Mouse (Mus musculus): ENCODE results near the gene Cgrrf1. TPM values are rescaled to one million over a fixed set of nuclear protein-coding genes. Genes with fewer than 3 reads are reported as not detected.

Cgrrf1 gene
- polyA plus RNA-seq, 1 experiment from 2014 or later: 20.3 TPM

DNA sequence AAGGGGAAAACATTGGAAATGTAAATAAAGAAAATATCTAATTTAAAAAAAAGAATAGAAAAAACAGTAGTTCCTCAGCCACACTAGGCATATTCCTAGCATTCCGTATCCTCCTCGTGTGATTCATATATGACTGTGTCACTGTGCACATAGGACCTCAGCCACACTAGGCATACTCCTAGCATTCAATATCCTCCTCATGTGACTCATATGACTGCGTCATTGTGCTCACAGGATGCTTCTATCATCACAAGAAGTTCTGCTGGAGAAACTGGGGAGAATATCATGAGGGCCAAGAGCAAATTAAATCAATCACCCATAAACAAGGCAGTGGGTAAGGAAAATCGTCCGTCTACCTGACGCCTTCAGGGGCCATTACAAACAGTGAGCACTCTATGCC lies 41.2 kb upstream of the Cgrrf1 start:
- Histone ChIP-seq H3K36me3 (ENCODE audit: control insufficient read depth, insufficient read depth, low read length) (no peaks in the 10 kb centered on the region), H3K9me3 (replicated peaks; ENCODE audit: control insufficient read depth, low read length) (no peaks in the 10 kb centered on the region), H3K4me1 (ENCODE audit: control insufficient read depth, insufficient read depth, low read length) (peaks cover 12% of the 10 kb centered on the region; the same call in 1 of the 2 replicates), H3K9ac (ENCODE audit: low read length) (no peak overlapping the region), H3K4me3 (ENCODE audit: low read depth, low read length) (no peak overlapping the region), H3K4me2 (ENCODE audit: low read length) (no peak overlapping the region), H3K27ac (ENCODE audit: low read depth, low read length) (no peak overlapping the region), H3K27me3 (replicated peaks; ENCODE audit: control insufficient read depth, insufficient read depth, low read length) (no peaks in the 10 kb centered on the region)
- WGBS: 93% methylated on average over 6 of the region's 6 CpGs
- ATAC-seq (no peak), DNase-seq (ENCODE audit: low spot score) (no peak)

DNA sequence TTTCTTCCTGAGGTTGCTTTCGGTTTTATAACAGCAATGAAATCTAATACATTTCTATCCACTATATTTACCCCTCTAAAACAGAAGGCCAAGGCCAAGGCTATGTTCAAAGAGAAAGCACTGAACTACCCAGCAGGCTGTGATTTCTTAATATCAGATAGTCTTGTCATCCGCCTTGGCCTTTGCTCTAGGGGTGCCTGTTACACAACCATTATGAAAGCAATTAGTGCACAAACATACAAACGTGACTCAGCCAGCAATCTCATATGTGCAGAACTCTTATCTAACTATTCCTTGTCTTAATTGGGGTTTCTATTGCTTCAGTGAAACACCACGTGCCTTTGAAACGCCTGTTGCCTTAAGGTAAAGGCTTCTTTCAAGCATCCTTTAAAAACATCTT lies 37.8 kb upstream of the Cgrrf1 start:
- Histone ChIP-seq H3K4me3 (ENCODE audit: low read depth, low read length) (no peak overlapping the region), H3K4me2 (ENCODE audit: low read length) (no peak overlapping the region), H3K9me3 (replicated peaks; ENCODE audit: control insufficient read depth, low read length) (no peaks in the 10 kb centered on the region), H3K36me3 (ENCODE audit: control insufficient read depth, insufficient read depth, low read length) (no peaks in the 10 kb centered on the region), H3K27ac (ENCODE audit: low read depth, low read length) (no peak overlapping the region), H3K9ac (ENCODE audit: low read length) (no peak overlapping the region), H3K27me3 (replicated peaks; ENCODE audit: control insufficient read depth, insufficient read depth, low read length) (no peaks in the 10 kb centered on the region), H3K4me1 (ENCODE audit: control insufficient read depth, insufficient read depth, low read length) (no peaks in the 10 kb centered on the region)
- WGBS: 86% methylated on average over 5 of the region's 5 CpGs
- DNase-seq (ENCODE audit: low spot score): no peak
- no peak for ATAC-seq

DNA sequence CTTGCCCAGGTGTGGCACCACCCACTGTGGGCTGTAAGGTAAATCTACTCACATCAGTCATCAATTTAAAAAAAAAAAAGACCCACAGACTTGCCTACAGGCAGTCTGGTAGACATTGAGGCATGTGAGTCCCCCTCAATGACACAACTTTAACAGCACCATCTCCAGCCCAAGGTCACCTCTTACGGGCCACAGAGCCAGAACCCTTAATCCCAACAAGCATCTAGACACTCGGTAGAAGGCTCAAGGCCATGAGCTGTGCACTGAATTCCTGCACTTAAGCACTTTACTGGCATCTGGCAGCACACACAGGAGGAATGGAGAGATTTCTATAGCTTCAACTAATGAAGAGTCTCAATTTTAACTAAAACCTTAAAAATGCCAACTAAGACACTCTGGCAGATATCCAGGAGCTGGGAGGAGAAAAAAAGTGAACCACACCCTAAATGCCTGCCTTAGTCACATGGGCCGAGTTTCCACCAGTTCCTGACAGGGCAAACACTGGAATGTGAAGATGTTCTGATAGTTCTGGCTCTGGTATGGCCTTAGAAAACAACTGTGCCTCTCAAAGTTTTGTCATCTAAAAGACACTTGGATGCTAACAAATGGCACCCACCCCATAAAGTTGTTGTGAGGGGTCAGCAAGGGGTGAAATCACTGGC lies 31.1 kb upstream of the Cgrrf1 start:
- no peaks in the 10 kb centered on the region for H3K9me3 ChIP-seq (replicated peaks; ENCODE audit: control insufficient read depth, low read length)
- no peak overlapping the region for H3K4me2 ChIP-seq (ENCODE audit: low read length)
- ATAC-seq (no peak), DNase-seq (ENCODE audit: low spot score) (no peak)
- H3K9ac ChIP-seq (ENCODE audit: low read length): no peak overlapping the region
- no peak overlapping the region for H3K27ac ChIP-seq (ENCODE audit: low read depth, low read length)
- no peaks in the 10 kb centered on the region for H3K4me1 ChIP-seq (ENCODE audit: control insufficient read depth, insufficient read depth, low read length)
- H3K4me3 ChIP-seq (ENCODE audit: low read depth, low read length): no peak overlapping the region
- H3K36me3 ChIP-seq (ENCODE audit: control insufficient read depth, insufficient read depth, low read length): no peaks in the 10 kb centered on the region
- H3K27me3 ChIP-seq (replicated peaks; ENCODE audit: control insufficient read depth, insufficient read depth, low read length): no peaks in the 10 kb centered on the region
- WGBS: 93% methylated on average over 3 of the region's 3 CpGs

DNA sequence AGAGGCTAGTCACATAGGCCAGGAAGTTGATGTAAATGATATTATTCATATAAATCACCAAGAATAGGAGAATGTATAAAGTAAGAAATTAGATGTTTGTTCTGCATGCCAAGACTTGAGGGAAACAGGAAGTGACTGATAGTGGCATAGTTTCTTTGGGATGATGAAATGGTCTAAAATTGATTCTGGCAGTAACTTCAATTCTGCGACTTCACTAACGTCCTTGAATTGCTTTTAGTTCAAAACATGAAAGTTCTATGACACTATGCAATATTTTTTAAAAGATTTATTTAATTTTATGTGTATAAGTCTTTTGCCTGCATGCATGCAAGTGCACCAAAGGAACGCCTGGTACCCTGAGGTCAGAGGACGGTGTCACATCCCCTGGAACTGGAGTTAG lies 28.7 kb upstream of the Cgrrf1 start:
- no peak for DNase-seq (ENCODE audit: low spot score)
- 91% methylated on average over 4 of the region's 4 CpGs for WGBS
- H3K9ac ChIP-seq (ENCODE audit: low read length): no peak overlapping the region
- no peaks in the 10 kb centered on the region for H3K9me3 ChIP-seq (replicated peaks; ENCODE audit: control insufficient read depth, low read length)
- H3K27me3 ChIP-seq (replicated peaks; ENCODE audit: control insufficient read depth, insufficient read depth, low read length): no peaks in the 10 kb centered on the region
- H3K4me2 ChIP-seq (ENCODE audit: low read length): no peak overlapping the region
- H3K4me3 ChIP-seq (ENCODE audit: low read depth, low read length): no peak overlapping the region
- ATAC-seq: no peak
- no peak overlapping the region for H3K27ac ChIP-seq (ENCODE audit: low read depth, low read length)
- H3K36me3 ChIP-seq (ENCODE audit: control insufficient read depth, insufficient read depth, low read length): no peaks in the 10 kb centered on the region
- H3K4me1 ChIP-seq (ENCODE audit: control insufficient read depth, insufficient read depth, low read length): no peaks in the 10 kb centered on the region

DNA sequence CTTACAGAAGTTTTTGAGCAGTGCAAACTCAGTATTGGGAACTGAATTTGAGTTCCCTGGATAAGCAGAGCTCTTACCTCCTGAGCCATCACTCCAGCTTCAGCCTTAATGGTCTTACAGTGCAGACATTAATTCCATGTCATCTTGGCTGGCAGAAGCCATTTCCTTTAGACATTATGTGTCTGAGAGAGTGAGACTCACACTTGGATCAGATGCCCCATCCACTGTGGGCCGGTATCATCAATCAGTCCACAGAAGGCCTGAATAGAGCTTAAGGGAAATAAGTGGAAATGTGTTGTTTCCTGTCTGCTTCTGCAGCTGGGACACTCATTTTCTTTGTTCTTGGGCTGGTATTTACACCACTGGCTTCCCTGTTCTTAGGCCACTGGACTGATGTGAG lies 28.1 kb upstream of the Cgrrf1 start:
- H3K4me3 ChIP-seq (ENCODE audit: low read depth, low read length): no peak overlapping the region
- H3K27me3 ChIP-seq (replicated peaks; ENCODE audit: control insufficient read depth, insufficient read depth, low read length): no peaks in the 10 kb centered on the region

DNA sequence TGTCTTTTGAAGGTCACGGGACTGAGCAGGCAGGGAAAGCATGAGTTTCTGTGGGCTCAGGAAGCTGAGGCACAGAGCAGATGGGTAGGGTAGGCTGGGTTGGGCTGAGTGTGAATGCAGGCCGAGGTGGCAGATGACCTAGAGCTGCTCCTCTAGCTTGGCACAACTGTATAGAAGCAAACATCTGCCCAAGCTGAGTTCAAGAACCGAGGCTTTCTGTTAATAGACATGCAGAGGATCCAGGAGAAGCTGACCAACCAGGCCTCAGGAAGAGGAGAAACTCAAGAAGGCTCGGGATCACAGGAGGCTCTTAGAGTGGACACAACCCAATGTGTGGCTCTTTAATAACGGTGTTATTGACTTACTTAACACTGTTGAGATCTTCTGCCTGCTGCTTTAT lies 25.7 kb upstream of the Cgrrf1 start:
- peaks cover 20% of the 10 kb centered on the region for H3K36me3 ChIP-seq (ENCODE audit: control insufficient read depth, insufficient read depth, low read length)
- H3K27ac ChIP-seq (ENCODE audit: low read depth, low read length): no peak overlapping the region
- no peaks in the 10 kb centered on the region for H3K4me1 ChIP-seq (ENCODE audit: control insufficient read depth, insufficient read depth, low read length)
- ATAC-seq (no peak), DNase-seq (ENCODE audit: low spot score) (no peak)
- no peaks in the 10 kb centered on the region for H3K9me3 ChIP-seq (replicated peaks; ENCODE audit: control insufficient read depth, low read length)
- 86% methylated on average over 5 of the region's 5 CpGs for WGBS
- no peak overlapping the region for H3K4me2 ChIP-seq (ENCODE audit: low read length)
- no peak overlapping the region for H3K9ac ChIP-seq (ENCODE audit: low read length)
- H3K27me3 ChIP-seq (replicated peaks; ENCODE audit: control insufficient read depth, insufficient read depth, low read length): no peaks in the 10 kb centered on the region
- H3K4me3 ChIP-seq (ENCODE audit: low read depth, low read length): no peak overlapping the region

More for the DNA sequence above, 28.1 kb upstream of the Cgrrf1 start:
- Histone ChIP-seq H3K36me3 (ENCODE audit: control insufficient read depth, insufficient read depth, low read length) (peaks cover 1% of the 10 kb centered on the region; the same call in 1 of the 2 replicates), H3K9ac (ENCODE audit: low read length) (no peak overlapping the region), H3K4me1 (ENCODE audit: control insufficient read depth, insufficient read depth, low read length) (no peaks in the 10 kb centered on the region), H3K9me3 (replicated peaks; ENCODE audit: control insufficient read depth, low read length) (no peaks in the 10 kb centered on the region), H3K27ac (ENCODE audit: low read depth, low read length) (no peak overlapping the region), H3K4me2 (ENCODE audit: low read length) (no peak overlapping the region)
- ATAC-seq: no peak
- no peak for DNase-seq (ENCODE audit: low spot score)
- 95% methylated on average over 1 of the region's 1 CpGs for WGBS

DNA sequence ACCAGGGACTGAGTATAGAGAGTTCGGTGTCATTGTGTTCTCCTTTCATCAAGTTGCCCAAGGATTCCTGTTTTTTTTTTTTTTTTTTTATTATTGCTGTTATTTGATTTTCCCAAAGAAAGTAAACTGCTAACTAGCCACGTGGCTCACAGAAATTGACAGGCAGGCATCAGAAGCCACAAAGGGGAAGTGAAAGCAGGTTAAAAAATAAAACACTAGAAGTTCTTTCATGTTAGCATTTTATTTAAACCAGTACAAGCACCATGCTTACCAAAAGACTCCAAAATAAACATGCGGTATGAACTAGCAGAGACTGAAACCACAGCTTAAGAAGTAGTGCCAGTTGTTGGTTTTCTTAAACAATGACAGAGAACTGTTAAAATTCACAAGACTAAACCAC lies 24.0 kb upstream of the Cgrrf1 start:
- Histone ChIP-seq H3K36me3 (ENCODE audit: control insufficient read depth, insufficient read depth, low read length) (peaks cover 28% of the 10 kb centered on the region), H3K4me3 (ENCODE audit: low read depth, low read length) (no peak overlapping the region), H3K4me2 (ENCODE audit: low read length) (no peak overlapping the region), H3K9me3 (replicated peaks; ENCODE audit: control insufficient read depth, low read length) (no peaks in the 10 kb centered on the region), H3K4me1 (ENCODE audit: control insufficient read depth, insufficient read depth, low read length) (no peaks in the 10 kb centered on the region), H3K27ac (ENCODE audit: low read depth, low read length) (no peak overlapping the region), H3K27me3 (replicated peaks; ENCODE audit: control insufficient read depth, insufficient read depth, low read length) (no peaks in the 10 kb centered on the region), H3K9ac (ENCODE audit: low read length) (no peak overlapping the region)
- 62% methylated on average over 3 of the region's 3 CpGs for WGBS
- DNase-seq (ENCODE audit: low spot score): no peak
- no peak for ATAC-seq

DNA sequence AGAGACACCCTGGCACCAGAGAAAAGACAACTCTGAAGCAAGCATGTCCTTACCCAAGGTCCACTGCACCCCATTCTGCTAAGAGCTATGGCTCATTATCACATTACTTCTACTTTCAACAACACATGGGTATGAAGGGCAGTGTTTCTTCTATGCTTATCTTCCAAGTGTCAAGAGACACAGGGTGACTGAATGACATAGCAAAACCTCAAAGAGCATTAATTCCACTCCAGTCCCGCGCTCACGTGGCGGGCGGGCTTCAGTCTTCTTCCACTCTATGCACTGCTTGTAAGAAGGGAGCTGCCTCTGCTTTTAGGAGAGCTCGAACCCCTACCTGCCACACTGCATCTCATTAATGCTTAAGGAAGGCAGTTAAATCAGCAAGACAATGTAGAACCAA lies 16.3 kb upstream of the Cgrrf1 start:
- 30% methylated on average over 6 of the region's 6 CpGs for WGBS
- no peak for DNase-seq (ENCODE audit: low spot score)

DNA sequence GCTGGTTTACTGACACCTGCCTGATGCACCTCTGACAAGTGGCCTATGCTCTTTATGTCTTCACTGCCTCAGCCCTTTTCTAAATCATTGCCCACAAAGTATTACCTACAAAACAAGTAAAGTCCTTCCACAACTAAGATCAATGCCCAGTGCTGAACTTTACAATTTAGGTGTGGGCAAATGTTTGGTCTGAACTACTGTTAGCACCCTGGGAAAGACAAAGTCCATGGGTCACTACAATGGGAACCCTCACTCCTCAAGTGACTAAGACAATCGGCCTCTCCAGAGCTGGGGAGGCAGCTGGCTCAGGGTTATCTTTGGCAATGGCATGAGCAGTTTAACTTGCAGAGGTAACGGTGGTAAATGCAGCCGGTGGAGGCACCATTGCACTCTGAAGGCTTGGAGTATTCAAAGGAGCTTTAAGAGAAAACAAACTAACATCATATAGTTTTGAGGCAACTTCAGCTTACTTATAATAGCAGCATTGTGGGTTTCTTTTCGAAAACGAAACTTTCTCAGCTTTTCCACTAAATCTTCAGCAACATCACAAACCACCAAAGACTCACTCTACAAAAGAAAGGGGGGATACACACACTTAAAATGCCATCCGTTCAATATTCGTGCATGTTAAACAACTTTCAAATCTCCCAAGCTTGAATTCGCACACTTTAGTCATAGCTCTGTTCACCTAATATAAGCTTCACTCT lies 14.9 kb upstream of the Cgrrf1 start:
- no peaks in the 10 kb centered on the region for H3K27me3 ChIP-seq (replicated peaks; ENCODE audit: control insufficient read depth, insufficient read depth, low read length)
- ATAC-seq: no peak
- WGBS: 94% methylated on average over 8 of the region's 8 CpGs

More for the DNA sequence above, 16.3 kb upstream of the Cgrrf1 start:
- no peak overlapping the region for H3K4me3 ChIP-seq (ENCODE audit: low read depth, low read length)
- H3K9me3 ChIP-seq (replicated peaks; ENCODE audit: control insufficient read depth, low read length): no peaks in the 10 kb centered on the region
- H3K27me3 ChIP-seq (replicated peaks; ENCODE audit: control insufficient read depth, insufficient read depth, low read length): no peaks in the 10 kb centered on the region
- H3K27ac ChIP-seq (ENCODE audit: low read depth, low read length): no peak overlapping the region
- H3K36me3 ChIP-seq (ENCODE audit: control insufficient read depth, insufficient read depth, low read length): peaks cover 45% of the 10 kb centered on the region
- H3K9ac ChIP-seq (ENCODE audit: low read length): no peak overlapping the region
- no peak for ATAC-seq
- no peak overlapping the region for H3K4me2 ChIP-seq (ENCODE audit: low read length)
- H3K4me1 ChIP-seq (ENCODE audit: control insufficient read depth, insufficient read depth, low read length): peaks cover 4% of the 10 kb centered on the region

More for the DNA sequence above, 14.9 kb upstream of the Cgrrf1 start:
- Histone ChIP-seq H3K9ac (ENCODE audit: low read length) (no peak overlapping the region), H3K36me3 (ENCODE audit: control insufficient read depth, insufficient read depth, low read length) (peaks cover 34% of the 10 kb centered on the region), H3K4me2 (ENCODE audit: low read length) (no peak overlapping the region), H3K9me3 (replicated peaks; ENCODE audit: control insufficient read depth, low read length) (no peaks in the 10 kb centered on the region), H3K27ac (ENCODE audit: low read depth, low read length) (no peak overlapping the region), H3K4me1 (ENCODE audit: control insufficient read depth, insufficient read depth, low read length) (peaks cover 11% of the 10 kb centered on the region), H3K4me3 (ENCODE audit: low read depth, low read length) (no peak overlapping the region)
- no peak for DNase-seq (ENCODE audit: low spot score)

Data from forebrain, embryonic 14.5 days (tissue).